Mouse (Mus musculus): ENCODE data around the gene Snn. TPM values are rescaled to one million over a fixed set of nuclear protein-coding genes. Genes with fewer than 3 reads are reported as not detected.
A peak's percentile ranks its signal among the peaks of the same experiment; 100 is the strongest.

The Snn gene
- polyA plus RNA-seq, 1 experiment from 2014 or later: 4.9 TPM

GRCm38 (mm10) chr16:11054409-11054808 lies 6.3 kb upstream of the Snn start:
- Histone ChIP-seq H3K4me1 (no peaks in the 10 kb centered on the region), H3K27ac (no peak overlapping the region), H3K9me3 (replicated peaks) (no peaks in the 10 kb centered on the region), H3K4me3 (no peak overlapping the region), H3K9ac (no peak overlapping the region), H3K36me3 (no peaks in the 10 kb centered on the region), H3K4me2 (no peak overlapping the region), H3K27me3 (replicated peaks) (no peaks in the 10 kb centered on the region)
- ATAC-seq: no peak
- WGBS (ENCODE audit: insufficient replicate concordance): 44% methylated on average over 6 of the region's 6 CpGs

- no peak overlapping the region for H3K4me3 ChIP-seq
- no peaks in the 10 kb centered on the region for H3K9me3 ChIP-seq (replicated peaks)
- H3K36me3 ChIP-seq: no peaks in the 10 kb centered on the region
- H3K27ac ChIP-seq: no peak overlapping the region
- no peak overlapping the region for H3K9ac ChIP-seq
- no peak overlapping the region for H3K4me2 ChIP-seq
- ATAC-seq: no peak
- no peaks in the 10 kb centered on the region for H3K27me3 ChIP-seq (replicated peaks)
- H3K4me1 ChIP-seq: no peaks in the 10 kb centered on the region
- 55% methylated on average over 6 of the region's 6 CpGs for WGBS (ENCODE audit: insufficient replicate concordance)
Observed at GRCm38 (mm10) chr16:11054871-11055270, 5.9 kb upstream of the Snn start.

GRCm38 (mm10) chr16:11055916-11056315 lies 4.8 kb upstream of the Snn start:
- no peak overlapping the region for H3K4me3 ChIP-seq
- H3K4me1 ChIP-seq: no peaks in the 10 kb centered on the region
- no peak overlapping the region for H3K4me2 ChIP-seq
- H3K27ac ChIP-seq: no peak overlapping the region
- no peak for ATAC-seq
- 67% methylated on average over 5 of the region's 5 CpGs for WGBS (ENCODE audit: insufficient replicate concordance)
- H3K27me3 ChIP-seq (replicated peaks): no peaks in the 10 kb centered on the region
- no peaks in the 10 kb centered on the region for H3K9me3 ChIP-seq (replicated peaks)
- H3K36me3 ChIP-seq: no peaks in the 10 kb centered on the region
- no peak overlapping the region for H3K9ac ChIP-seq

- no peak for ATAC-seq
- no peak overlapping the region for H3K9ac ChIP-seq
- no peak overlapping the region for H3K4me2 ChIP-seq
- H3K27me3 ChIP-seq (replicated peaks): peaks cover 38% of the 10 kb centered on the region
- no peaks in the 10 kb centered on the region for H3K9me3 ChIP-seq (replicated peaks)
- 36% methylated on average over 13 of the region's 13 CpGs for WGBS (ENCODE audit: insufficient replicate concordance)
- peak overlapping the region; percentile 38 for H3K27ac ChIP-seq
- H3K4me3 ChIP-seq: no peak overlapping the region
- peaks cover 30% of the 10 kb centered on the region for H3K4me1 ChIP-seq
- H3K36me3 ChIP-seq: no peaks in the 10 kb centered on the region
Observed at GRCm38 (mm10) chr16:11062794-11063721, 2.3 kb downstream of the Snn start.

GRCm38 (mm10) chr16:11064341-11064740 lies 3.6 kb downstream of the Snn start:
- H3K36me3 ChIP-seq: no peaks in the 10 kb centered on the region
- no peak for ATAC-seq
- H3K9me3 ChIP-seq (replicated peaks): no peaks in the 10 kb centered on the region
- H3K4me1 ChIP-seq: peaks cover 36% of the 10 kb centered on the region
- 67% methylated on average over 4 of the region's 4 CpGs for WGBS (ENCODE audit: insufficient replicate concordance)
- H3K4me2 ChIP-seq: no peak overlapping the region
- no peak overlapping the region for H3K27ac ChIP-seq
- no peak overlapping the region for H3K9ac ChIP-seq
- peaks cover 51% of the 10 kb centered on the region for H3K27me3 ChIP-seq (replicated peaks)
- no peak overlapping the region for H3K4me3 ChIP-seq

GRCm38 (mm10) chr16:11064742-11065141 lies 4.0 kb downstream of the Snn start:
- Histone ChIP-seq H3K4me3 (no peak overlapping the region), H3K36me3 (no peaks in the 10 kb centered on the region), H3K4me2 (no peak overlapping the region), H3K27ac (no peak overlapping the region), H3K4me1 (peaks cover 40% of the 10 kb centered on the region), H3K27me3 (replicated peaks) (peaks cover 53% of the 10 kb centered on the region), H3K9me3 (replicated peaks) (no peaks in the 10 kb centered on the region), H3K9ac (no peak overlapping the region)
- no peak for ATAC-seq
- WGBS (ENCODE audit: insufficient replicate concordance): 68% methylated on average over 6 of the region's 6 CpGs

GRCm38 (mm10) chr16:11065431-11065830 lies 4.7 kb downstream of the Snn start:
- peaks cover 46% of the 10 kb centered on the region for H3K4me1 ChIP-seq
- H3K9ac ChIP-seq: no peak overlapping the region; the same call in 1 of the 2 replicates

GRCm38 (mm10) chr16:11066029-11066832 lies 5.5 kb downstream of the Snn start, which contains the start of gene Litaf:
Gene Litaf (minus strand): TSS chr16:11066157.
- no peaks in the 10 kb centered on the region for H3K9me3 ChIP-seq (replicated peaks)
- ATAC-seq: peak; percentile 96
- peak within 1 kb of the TSS; percentile 68 for H3K9ac ChIP-seq
- peak within 1 kb of the TSS; percentile 96 for H3K4me2 ChIP-seq
- peak within 1 kb of the TSS; percentile 66 for H3K4me3 ChIP-seq
- H3K4me1 ChIP-seq: peaks cover 46% of the 10 kb centered on the region
- H3K36me3 ChIP-seq: no peaks in the 10 kb centered on the region
- WGBS (ENCODE audit: insufficient replicate concordance): under 1% methylated on average over 77 of the region's 78 CpGs
- peaks cover 53% of the 10 kb centered on the region for H3K27me3 ChIP-seq (replicated peaks)
- peak within 1 kb of the TSS; percentile 62 for H3K27ac ChIP-seq

More at GRCm38 (mm10) chr16:11065431-11065830, 4.7 kb downstream of the Snn start:
- H3K4me3 ChIP-seq: peak overlapping the region; percentile 66
- peaks cover 53% of the 10 kb centered on the region for H3K27me3 ChIP-seq (replicated peaks)
- no peak for ATAC-seq
- H3K4me2 ChIP-seq: peak overlapping the region; percentile 96
- H3K36me3 ChIP-seq: no peaks in the 10 kb centered on the region
- WGBS (ENCODE audit: insufficient replicate concordance): 64% methylated on average over 5 of the region's 5 CpGs
- H3K27ac ChIP-seq: no peak overlapping the region
- H3K9me3 ChIP-seq (replicated peaks): no peaks in the 10 kb centered on the region

GRCm38 (mm10) chr16:11066833-11067191 lies 6.1 kb downstream of the Snn start:
- H3K27me3 ChIP-seq (replicated peaks): peaks cover 53% of the 10 kb centered on the region
- WGBS (ENCODE audit: insufficient replicate concordance): 2% methylated on average over 22 of the region's 22 CpGs
- ATAC-seq: no peak
- H3K27ac ChIP-seq: peak overlapping the region; percentile 62
- no peaks in the 10 kb centered on the region for H3K36me3 ChIP-seq
- peak overlapping the region; percentile 66 for H3K4me3 ChIP-seq
- H3K4me2 ChIP-seq: peak overlapping the region; percentile 96
- H3K4me1 ChIP-seq: peaks cover 46% of the 10 kb centered on the region
- H3K9me3 ChIP-seq (replicated peaks): no peaks in the 10 kb centered on the region
- peak overlapping the region; percentile 68 for H3K9ac ChIP-seq

- WGBS (ENCODE audit: insufficient replicate concordance): 76% methylated on average over 3 of the region's 3 CpGs
- Histone ChIP-seq H3K9ac (no peak overlapping the region), H3K9me3 (replicated peaks) (no peaks in the 10 kb centered on the region), H3K27me3 (replicated peaks) (peaks cover 53% of the 10 kb centered on the region), H3K4me1 (peaks cover 41% of the 10 kb centered on the region), H3K4me2 (no peak overlapping the region), H3K27ac (no peak overlapping the region), H3K36me3 (peaks cover 12% of the 10 kb centered on the region), H3K4me3 (no peak overlapping the region)
- ATAC-seq: no peak
Observed at GRCm38 (mm10) chr16:11068666-11069065, 7.9 kb downstream of the Snn start.

GRCm38 (mm10) chr16:11069271-11069670 lies 8.5 kb downstream of the Snn start:
- Histone ChIP-seq H3K9me3 (replicated peaks) (no peaks in the 10 kb centered on the region), H3K4me3 (no peak overlapping the region), H3K4me2 (no peak overlapping the region), H3K9ac (no peak overlapping the region), H3K36me3 (peaks cover 19% of the 10 kb centered on the region), H3K27me3 (replicated peaks) (peaks cover 52% of the 10 kb centered on the region), H3K27ac (no peak overlapping the region), H3K4me1 (peaks cover 41% of the 10 kb centered on the region)
- WGBS (ENCODE audit: insufficient replicate concordance): 33% methylated on average over 6 of the region's 6 CpGs
- no peak for ATAC-seq
